Mouse (Mus musculus) liver, postnatal 0 days (tissue): Measurements from ENCODE around the gene Tex261. TPM values are rescaled to one million over a fixed set of nuclear protein-coding genes. Genes with fewer than 3 reads are reported as not detected.
A peak's percentile ranks its signal among the peaks of the same experiment; 100 is the strongest.

Experiments
- ATAC-seq: fragments of 200-750 bp; cut with Nextera tagmentation; 2 replicates; pipeline ENCODE4 v1.8.0; 2017; ENCODE audit warnings: mild to moderate bottlenecking, moderate library complexity
- DNase-seq: peaks from one replicate; pipeline ENCODE4 v3.0.0-alpha.2; 2016
- H3K27ac ChIP-seq: fragments of 300-500 bp; sonication (generic); 2 replicates; pipeline ENCODE4 v1.5.1; 2014; ENCODE audit warnings: antibody characterized with exemption, moderate library complexity, mild to moderate bottlenecking, low read depth
- H3K27me3 ChIP-seq: fragments of 300-500 bp; sonication (generic); 2 replicates; pipeline ENCODE4 v1.6.1; 2014; ENCODE audit warnings: low read length, control low read depth, mixed read lengths; ENCODE audit not compliant: insufficient read depth
- H3K36me3 ChIP-seq: fragments of 300-500 bp; sonication (generic); replicated peaks from 2 replicates; pipeline ENCODE4 v1.6.1; 2014; ENCODE audit warnings: mild to moderate bottlenecking, control low read depth, low read length, moderate library complexity, mixed read lengths; ENCODE audit not compliant: insufficient read depth
- H3K4me1 ChIP-seq: fragments of 300-500 bp; sonication (generic); 2 replicates; pipeline ENCODE4 v1.6.1; 2014; ENCODE audit warnings: antibody characterized with exemption, mild to moderate bottlenecking, control low read depth; ENCODE audit not compliant: insufficient read depth
- H3K4me2 ChIP-seq: fragments of 300-500 bp; sonication (generic); 2 replicates; pipeline ENCODE4 v1.6.1; 2014; ENCODE audit warnings: low read depth, mild to moderate bottlenecking, low read length, moderate library complexity, mixed read lengths
- H3K4me3 ChIP-seq: fragments of 300-500 bp; sonication (generic); 2 replicates; pipeline ENCODE4 v1.5.1; 2014; ENCODE audit warnings: low read depth, low read length
- H3K9ac ChIP-seq: fragments of 300-500 bp; sonication (generic); replicated peaks from 2 replicates; pipeline ENCODE4 v1.6.1; 2014; ENCODE audit warnings: mild to moderate bottlenecking, moderate library complexity
- H3K9me3 ChIP-seq: fragments of 300-500 bp; sonication (generic); 2 replicates; pipeline ENCODE4 v1.6.1; 2016; ENCODE audit warnings: mild to moderate bottlenecking, control low read depth, low read length, mixed read lengths
- CTCF ChIP-seq: sonication (generic); IDR thresholded peaks from 2 replicates; pipeline ENCODE4 v1.5.1; 2016; ENCODE audit warnings: antibody characterized with exemption, low read depth
- EP300 ChIP-seq: IDR thresholded peaks from 2 replicates; pipeline ENCODE4 v1.6.1; 2016; ENCODE audit warnings: antibody characterized with exemption, low read depth, mild to moderate bottlenecking
- WGBS: fragments of 180-500 bp; shearing (Covaris S2); extraction: QIAGEN DNeasy Blood & Tissue Kit; methylation state at CpG from one replicate; pipeline ENCODE4 v1.1.7; 2014; ENCODE audit not compliant: insufficient replicate concordance; 5-methylcytosine and 5-hydroxymethylcytosine counted together
- polyA plus RNA-seq: library from polyadenylated mRNA; unstranded; fragments of >200 nt; fragmentation: Nextera tagmentation; extraction: Ambion mirVana; gene quantifications from 2 replicates; pipeline ENCODE4 v1.2.1, GENCODE M21; 2015

The Tex261 gene
- polyA plus RNA-seq, 1 experiment from 2014 or later, result 68.3 TPM

GRCm38 (mm10) chr6:83749286-83749685 is 26.3 kb downstream of the Tex261 start:
- Histone ChIP-seq H3K4me2 (no peak overlapping the region), H3K9me3 (no peaks in the 10 kb centered on the region), H3K36me3 (no peaks in the 10 kb centered on the region), H3K27me3 (peaks cover 9% of the 10 kb centered on the region), H3K9ac (no peak overlapping the region), H3K27ac (no peak overlapping the region), H3K4me3 (no peak overlapping the region), H3K4me1 (peaks cover 7% of the 10 kb centered on the region)
- DNase-seq (no peak), ATAC-seq (no peak)
- TF ChIP-seq CTCF, result no peak
- TF ChIP-seq EP300, result no peak
- 80% methylated on average over 3 of the region's 3 CpGs for WGBS

GRCm38 (mm10) chr6:83745466-83745865 is 30.1 kb downstream of the Tex261 start:
- Histone ChIP-seq H3K27me3 (no peaks in the 10 kb centered on the region), H3K4me1 (peaks cover 11% of the 10 kb centered on the region), H3K9me3 (no peaks in the 10 kb centered on the region), H3K9ac (no peak overlapping the region), H3K36me3 (no peaks in the 10 kb centered on the region), H3K4me2 (no peak overlapping the region), H3K27ac (no peak overlapping the region), H3K4me3 (no peak overlapping the region)
- ATAC-seq (peak; percentile 66), DNase-seq (peak; percentile 53)
- 39% methylated on average over 2 of the region's 2 CpGs for WGBS
- TF ChIP-seq CTCF (no peak), EP300 (no peak)

- Histone ChIP-seq H3K4me1 (peaks cover 11% of the 10 kb centered on the region), H3K27me3 (no peaks in the 10 kb centered on the region), H3K9ac (no peak overlapping the region), H3K4me3 (no peak overlapping the region), H3K4me2 (no peak overlapping the region), H3K9me3 (no peaks in the 10 kb centered on the region), H3K27ac (no peak overlapping the region), H3K36me3 (no peaks in the 10 kb centered on the region)
- WGBS, result 60% methylated on average over 5 of the region's 5 CpGs
- TF ChIP-seq EP300, result no peak
- no peak for TF ChIP-seq CTCF
- no peak for ATAC-seq
- no peak for DNase-seq
These were observed 31.1 kb downstream of the Tex261 start for GRCm38 (mm10) chr6:83744557-83744956.

- ATAC-seq, result no peak
- no peak for TF ChIP-seq EP300
- Histone ChIP-seq H3K9ac (no peak overlapping the region), H3K36me3 (no peaks in the 10 kb centered on the region), H3K27me3 (no peaks in the 10 kb centered on the region), H3K9me3 (no peaks in the 10 kb centered on the region), H3K4me3 (no peak overlapping the region), H3K4me1 (peaks cover 11% of the 10 kb centered on the region), H3K27ac (no peak overlapping the region), H3K4me2 (no peak overlapping the region)
- WGBS, result 51% methylated on average over 5 of the region's 5 CpGs
- DNase-seq, result no peak
These were observed 31.5 kb downstream of the Tex261 start for GRCm38 (mm10) chr6:83744126-83744525.

GRCm38 (mm10) chr6:83743212-83743611 is 32.4 kb downstream of the Tex261 start:
- H3K9ac ChIP-seq, result no peak overlapping the region
- no peak overlapping the region for H3K27ac ChIP-seq
- TF ChIP-seq CTCF (no peak), EP300 (no peak)
- no peak overlapping the region for H3K4me3 ChIP-seq
- H3K4me1 ChIP-seq, result peaks cover 11% of the 10 kb centered on the region
- ATAC-seq (peak; percentile 80), DNase-seq (no peak)
- H3K36me3 ChIP-seq, result no peaks in the 10 kb centered on the region
- H3K9me3 ChIP-seq, result no peaks in the 10 kb centered on the region
- 47% methylated on average over 5 of the region's 5 CpGs for WGBS
- H3K4me2 ChIP-seq, result no peak overlapping the region
- H3K27me3 ChIP-seq, result no peaks in the 10 kb centered on the region

GRCm38 (mm10) chr6:83742761-83743160 is 32.9 kb downstream of the Tex261 start, which contains the start of gene Atp6v1b1:
Gene Atp6v1b1, plus strand, starts transcription at chr6:83742990.
- Histone ChIP-seq H3K27me3 (no peaks in the 10 kb centered on the region), H3K4me2 (no peak within 1 kb of the TSS), H3K36me3 (no peaks in the 10 kb centered on the region), H3K27ac (no peak within 1 kb of the TSS), H3K9me3 (no peaks in the 10 kb centered on the region), H3K4me3 (no peak within 1 kb of the TSS), H3K4me1 (peaks cover 11% of the 10 kb centered on the region), H3K9ac (no peak within 1 kb of the TSS)
- ATAC-seq (peak; percentile 45), DNase-seq (no peak)
- TF ChIP-seq EP300 (no peak), CTCF (no peak)
- 62% methylated on average over 5 of the region's 5 CpGs for WGBS

GRCm38 (mm10) chr6:83738596-83738995 is 37.0 kb downstream of the Tex261 start:
- Histone ChIP-seq H3K4me2 (no peak overlapping the region), H3K4me1 (no peaks in the 10 kb centered on the region; the same call in 1 of the 2 replicates), H3K27me3 (no peaks in the 10 kb centered on the region), H3K4me3 (no peak overlapping the region), H3K36me3 (no peaks in the 10 kb centered on the region), H3K9ac (no peak overlapping the region), H3K9me3 (peaks cover 2% of the 10 kb centered on the region; the same call in 1 of the 2 replicates), H3K27ac (no peak overlapping the region)
- no peak for DNase-seq
- no peak for ATAC-seq
- TF ChIP-seq EP300 (no peak), CTCF (no peak)
- 46% methylated on average over 6 of the region's 6 CpGs for WGBS
